Mouse (Mus musculus) heart, postnatal 0 days (tissue): ENCODE results near the gene Hes7. TPM values are rescaled to one million over a fixed set of nuclear protein-coding genes. Genes with fewer than 3 reads are reported as not detected.
A peak's percentile ranks its signal among the peaks of the same experiment; 100 is the strongest.

Experiments used
- ATAC-seq: fragments of 200-750 bp; cut with Nextera tagmentation; 2 replicates; pipeline ENCODE4 v1.8.0; 2017; ENCODE audit warnings: low read depth, moderate number of reproducible peaks, moderate library complexity; ENCODE audit not compliant: insufficient read depth
- DNase-seq: peaks from one replicate; pipeline ENCODE4 v3.0.0-alpha.2; 2016; ENCODE audit warnings: low spot score
- H3K27ac ChIP-seq: fragments of 300-500 bp; sonication (generic); 2 replicates; pipeline ENCODE4 v1.5.1; 2014; ENCODE audit warnings: low read depth, mild to moderate bottlenecking
- H3K27me3 ChIP-seq: fragments of 300-500 bp; sonication (generic); 2 replicates; pipeline ENCODE4 v1.6.1; 2014; ENCODE audit warnings: low read length, mixed read lengths; ENCODE audit not compliant: control insufficient read depth, insufficient read depth
- H3K36me3 ChIP-seq: fragments of 300-500 bp; sonication (generic); replicated peaks from 2 replicates; pipeline ENCODE4 v1.6.1; 2014; ENCODE audit warnings: low read length, mixed read lengths; ENCODE audit not compliant: control insufficient read depth, insufficient read depth
- H3K4me1 ChIP-seq: fragments of 300-500 bp; sonication (generic); 2 replicates; pipeline ENCODE4 v1.6.1; 2014; ENCODE audit warnings: antibody characterized with exemption; ENCODE audit not compliant: control insufficient read depth, insufficient read depth
- H3K4me2 ChIP-seq: fragments of 300-500 bp; sonication (generic); 2 replicates; pipeline ENCODE4 v1.6.1; 2014; ENCODE audit warnings: low read depth, mild to moderate bottlenecking, low read length, moderate library complexity
- H3K4me3 ChIP-seq: fragments of 300-500 bp; sonication (generic); 2 replicates; pipeline ENCODE4 v1.5.1; 2014; ENCODE audit warnings: low read depth, low read length
- H3K9ac ChIP-seq: fragments of 300-500 bp; sonication (generic); replicated peaks from 2 replicates; pipeline ENCODE4 v1.6.1; 2014; ENCODE audit warnings: low read depth, low read length, mixed read lengths
- H3K9me3 ChIP-seq: fragments of 300-500 bp; sonication (generic); replicated peaks from 2 replicates; pipeline ENCODE4 v1.6.1; 2016; ENCODE audit warnings: low read length; ENCODE audit not compliant: control insufficient read depth
- CTCF ChIP-seq: IDR thresholded peaks from 2 replicates; pipeline ENCODE4 v1.5.1; 2016; ENCODE audit warnings: antibody characterized with exemption, control low read depth, low read depth
- EP300 ChIP-seq: IDR thresholded peaks from 2 replicates; pipeline ENCODE4 v1.6.1; 2016; ENCODE audit warnings: antibody characterized with exemption, low read depth
- WGBS: fragments of 180-500 bp; shearing (Covaris S2); extraction: QIAGEN DNeasy Blood & Tissue Kit; methylation state at CpG from one replicate; pipeline ENCODE4 v1.1.7; 2014; 5-methylcytosine and 5-hydroxymethylcytosine counted together
- polyA plus RNA-seq: library from polyadenylated mRNA; unstranded; fragments of >200 nt; fragmentation: Nextera tagmentation; extraction: Ambion mirVana; gene quantifications from 2 replicates; pipeline ENCODE4 v1.2.1, GENCODE M21; 2015
- total RNA-seq: library from RNA; depleted of rRNA; stranded (reverse); fragments of >200 nt; gene quantifications from 2 replicates; pipeline ENCODE4 v1.2.3, GENCODE M21; 2014; ENCODE audit warnings: low replicate concordance; rRNA removed

The Hes7 gene
- total RNA-seq (not detected in 2 replicates), polyA plus RNA-seq (0.26 and 0.29 TPM in 2 replicates)

DNA sequence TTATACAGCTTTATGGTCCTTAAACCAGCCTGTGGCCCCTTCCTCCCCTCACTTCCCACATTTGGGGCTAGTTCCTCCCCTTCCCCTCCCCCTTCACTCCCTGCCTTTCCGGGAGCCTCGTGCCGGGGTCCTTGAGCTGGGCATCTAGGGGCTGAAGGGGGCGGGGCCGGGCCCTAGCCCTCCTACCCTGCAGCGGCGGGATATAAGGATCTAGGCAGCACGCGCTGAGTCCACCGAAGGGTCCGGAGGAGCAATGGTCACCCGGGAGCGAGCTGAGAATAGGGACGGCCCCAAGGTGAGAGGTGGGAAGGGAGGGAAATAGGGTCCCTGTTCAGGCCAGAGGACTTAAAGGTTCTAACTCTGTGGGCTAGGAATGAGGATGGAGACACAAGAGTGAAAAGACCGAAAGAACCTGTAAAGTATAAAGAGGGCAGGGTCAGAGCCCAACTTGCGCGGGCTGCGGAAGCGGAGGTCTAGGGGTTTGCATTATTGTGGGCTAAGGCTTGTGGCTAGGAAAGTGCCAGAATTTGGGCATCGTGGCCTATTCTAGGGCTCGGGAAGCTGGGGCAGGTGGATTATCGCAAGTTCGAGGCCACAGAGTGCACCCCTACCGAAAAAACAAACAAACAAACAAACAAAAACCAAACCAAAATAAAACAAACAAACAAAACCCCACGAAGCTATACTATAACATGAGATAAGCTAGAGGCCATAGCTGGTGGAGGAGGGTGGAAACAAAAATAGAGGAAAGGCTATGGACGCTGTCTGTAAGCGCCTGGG, at the start of gene Hes7:
Gene Hes7 (plus strand): TSS at position 184 of the 780 bp plus-strand sequence.
- H3K4me1 ChIP-seq: peaks cover 26% of the 10 kb centered on the region
- ATAC-seq (no peak), DNase-seq (no peak)
- TF ChIP-seq EP300 (no peak), CTCF (no peak)
- H3K36me3 ChIP-seq: no peaks in the 10 kb centered on the region
- no peaks in the 10 kb centered on the region for H3K27me3 ChIP-seq
- 8% methylated on average over 27 of the region's 27 CpGs for WGBS
- no peaks in the 10 kb centered on the region for H3K9me3 ChIP-seq
- peak within 1 kb of the TSS; percentile 68 for H3K4me3 ChIP-seq
- 0 out of 2 replicates have a peak within 1 kb of the TSS, but pooled peaks have one; percentile 9 for H3K27ac ChIP-seq
- peak within 1 kb of the TSS; percentile 90 for H3K4me2 ChIP-seq
- peak within 1 kb of the TSS; percentile 60 for H3K9ac ChIP-seq

GRCm38 (mm10) chr11:69070590-69071222, 49.5 kb upstream of the Hes7 start, which contains the start of gene Tmem107:
Gene Tmem107, plus strand, starts transcription at chr11:69070806.
- H3K27me3 ChIP-seq: no peaks in the 10 kb centered on the region
- ATAC-seq: peak; percentile 73
- H3K4me3 ChIP-seq: peak within 1 kb of the TSS; percentile 61
- H3K27ac ChIP-seq: peak within 1 kb of the TSS; percentile 82
- under 1% methylated on average over 47 of the region's 47 CpGs for WGBS
- no peaks in the 10 kb centered on the region for H3K36me3 ChIP-seq
- H3K4me1 ChIP-seq: peaks cover 22% of the 10 kb centered on the region
- H3K4me2 ChIP-seq: peak within 1 kb of the TSS; percentile 89
- TF ChIP-seq EP300: peak; percentile 89
- no peak for TF ChIP-seq CTCF
- peak within 1 kb of the TSS; percentile 70 for H3K9ac ChIP-seq
- DNase-seq: peak; percentile 94
- H3K9me3 ChIP-seq: no peaks in the 10 kb centered on the region

- Histone ChIP-seq H3K36me3 (no peaks in the 10 kb centered on the region), H3K4me1 (peaks cover 17% of the 10 kb centered on the region), H3K9ac (peak overlapping the region; percentile 70; the same call in 1 of the 2 replicates), H3K27me3 (no peaks in the 10 kb centered on the region), H3K9me3 (no peaks in the 10 kb centered on the region), H3K4me3 (peak overlapping the region; percentile 61), H3K4me2 (peak overlapping the region; percentile 89), H3K27ac (peak overlapping the region; percentile 82)
- ATAC-seq: no peak
- WGBS: 23% methylated on average over 9 of the region's 9 CpGs
- TF ChIP-seq CTCF: no peak
- no peak for TF ChIP-seq EP300
- no peak for DNase-seq
These were observed 48.9 kb upstream of the Hes7 start for GRCm38 (mm10) chr11:69071262-69071661.

- WGBS: 87% methylated on average over 11 of the region's 11 CpGs
These were observed 48.0 kb upstream of the Hes7 start for GRCm38 (mm10) chr11:69072234-69072633.

DNA sequence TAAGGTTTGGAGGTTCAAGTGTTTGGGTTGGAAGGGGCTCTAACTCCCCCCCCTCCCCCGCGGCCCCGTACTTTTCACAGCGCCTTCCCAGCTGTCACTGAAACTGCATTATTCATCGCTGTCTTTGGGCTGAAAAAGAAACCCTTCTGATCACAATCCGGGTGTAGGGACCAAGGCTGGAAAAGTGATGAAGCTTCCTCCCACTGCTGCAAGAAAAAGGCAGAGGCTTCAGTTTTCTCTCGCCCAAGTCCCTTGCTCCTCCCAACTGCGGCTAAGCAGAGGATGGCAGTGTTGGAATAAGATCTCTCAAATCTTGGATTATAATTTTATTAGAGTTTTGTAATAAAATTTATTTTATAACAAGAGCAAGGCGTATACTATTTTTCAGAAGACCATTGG, 47.5 kb upstream of the Hes7 start:
- Histone ChIP-seq H3K9ac (peak overlapping the region; percentile 68; the same call in 1 of the 2 replicates), H3K27ac (peak overlapping the region; percentile 93), H3K4me3 (peak overlapping the region; percentile 33), H3K4me2 (peak overlapping the region; percentile 58), H3K27me3 (no peaks in the 10 kb centered on the region), H3K36me3 (no peaks in the 10 kb centered on the region), H3K4me1 (peaks cover 16% of the 10 kb centered on the region), H3K9me3 (no peaks in the 10 kb centered on the region)
- 11% methylated on average over 9 of the region's 9 CpGs for WGBS
- ATAC-seq (no peak), DNase-seq (no peak)
- no peak for TF ChIP-seq CTCF
- no peak; the same call in 1 of the 2 replicates for TF ChIP-seq EP300

More at GRCm38 (mm10) chr11:69072234-69072633, 48.0 kb upstream of the Hes7 start:
- H3K36me3 ChIP-seq: no peaks in the 10 kb centered on the region
- peaks cover 20% of the 10 kb centered on the region for H3K4me1 ChIP-seq
- H3K9me3 ChIP-seq: no peaks in the 10 kb centered on the region
- H3K9ac ChIP-seq: peak overlapping the region; percentile 68; the same call in 1 of the 2 replicates
- H3K4me2 ChIP-seq: peak overlapping the region; percentile 58
- no peaks in the 10 kb centered on the region for H3K27me3 ChIP-seq
- DNase-seq (no peak), ATAC-seq (no peak)
- no peak overlapping the region for H3K4me3 ChIP-seq
- H3K27ac ChIP-seq: peak overlapping the region; percentile 93; the same call in 1 of the 2 replicates
- TF ChIP-seq CTCF (no peak), EP300 (no peak)
